Mouse (Mus musculus): ENCODE data around the gene Oxsm. TPM values are rescaled to one million over a fixed set of nuclear protein-coding genes. Genes with fewer than 3 reads are reported as not detected.

Gene Oxsm
- polyA plus RNA-seq (2016; fragmentation: Nextera tagmentation; extraction: Ambion mirVana) = 1.7 and 1.9 TPM in 2 replicates

DNA sequence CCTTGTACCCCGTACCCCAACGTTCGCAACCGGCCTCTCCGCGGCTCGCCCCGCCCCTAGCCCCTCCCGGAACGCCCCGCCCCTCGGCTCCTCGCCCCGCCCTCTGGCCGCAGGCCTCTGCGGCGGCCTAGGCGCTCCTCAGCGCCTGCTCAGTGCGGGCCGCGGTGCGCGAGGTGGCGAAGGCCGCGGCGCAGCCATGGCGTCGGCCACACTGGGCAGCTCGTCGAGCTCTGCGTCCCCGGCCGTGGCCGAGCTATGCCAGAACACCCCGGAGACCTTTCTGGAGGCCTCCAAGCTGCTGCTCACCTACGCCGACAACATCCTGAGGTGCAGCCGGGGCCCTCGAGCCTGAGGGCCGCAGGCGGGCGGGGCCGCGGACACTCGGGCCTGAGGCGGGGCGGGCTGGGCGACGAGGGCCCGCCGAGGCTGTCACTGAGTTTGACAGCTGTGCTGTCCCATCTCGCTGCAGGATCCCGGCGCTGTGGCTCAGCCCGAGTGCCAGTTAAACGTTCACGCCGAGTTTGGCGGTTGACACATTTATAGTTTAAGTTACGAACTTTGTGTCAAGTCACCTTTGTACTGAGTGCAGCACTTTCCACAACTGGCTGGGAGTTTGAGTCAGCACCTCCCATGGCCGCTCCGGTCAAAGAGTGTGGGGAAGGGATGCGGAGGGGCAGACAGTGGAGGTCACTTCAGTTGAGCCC, at the start of gene Oxsm, which contains the start of gene Ngly1:
Gene Oxsm (minus strand): TSS at position 638 of the 704 bp plus-strand sequence.
Gene Ngly1 (plus strand): TSS at position 110 of the 704 bp plus-strand sequence.
- Histone ChIP-seq H3K27me3 (ENCODE audit: low read depth, poor library complexity, severe bottlenecking) (no peaks in the 10 kb centered on the region), H3K4me3 (peak within 1 kb of the TSS; percentile 75), H3K4me1 (peaks cover 17% of the 10 kb centered on the region), H3K9me3 (replicated peaks) (no peaks in the 10 kb centered on the region), H3K27ac (replicated peaks) (peak within 1 kb of the TSS; percentile 98), H3K36me3 (no peaks in the 10 kb centered on the region)
- DNase-seq (ENCODE audit: low spot score) = peak; percentile 88
- WGBS = under 1% methylated on average over 65 of the region's 65 CpGs

- Histone ChIP-seq H3K27me3 (ENCODE audit: low read depth, poor library complexity, severe bottlenecking) (no peaks in the 10 kb centered on the region), H3K27ac (replicated peaks) (no peak overlapping the region), H3K36me3 (no peaks in the 10 kb centered on the region), H3K4me1 (no peaks in the 10 kb centered on the region), H3K4me3 (no peak overlapping the region), H3K9me3 (replicated peaks) (no peaks in the 10 kb centered on the region)
- 93% methylated on average over 2 of the region's 2 CpGs for WGBS
- DNase-seq (ENCODE audit: low spot score) = no peak
Measured at GRCm38 (mm10) chr14:16296816-16297468, 47.3 kb upstream of the Oxsm start.

GRCm38 (mm10) chr14:16293921-16294320, 44.3 kb upstream of the Oxsm start:
- DNase-seq (ENCODE audit: low spot score) = no peak
- Histone ChIP-seq H3K36me3 (no peaks in the 10 kb centered on the region), H3K4me3 (no peak overlapping the region), H3K27me3 (ENCODE audit: low read depth, poor library complexity, severe bottlenecking) (no peaks in the 10 kb centered on the region), H3K9me3 (replicated peaks) (no peaks in the 10 kb centered on the region), H3K4me1 (no peaks in the 10 kb centered on the region), H3K27ac (replicated peaks) (no peak overlapping the region)
- WGBS = 73% methylated on average over 1 of the region's 1 CpGs

- no peak overlapping the region for H3K4me3 ChIP-seq
- DNase-seq (ENCODE audit: low spot score) = no peak
- H3K9me3 ChIP-seq (replicated peaks) = no peaks in the 10 kb centered on the region
- no peak overlapping the region for H3K27ac ChIP-seq (replicated peaks)
- no peaks in the 10 kb centered on the region for H3K27me3 ChIP-seq (ENCODE audit: low read depth, poor library complexity, severe bottlenecking)
- no peaks in the 10 kb centered on the region for H3K36me3 ChIP-seq
- no peaks in the 10 kb centered on the region for H3K4me1 ChIP-seq
Measured at GRCm38 (mm10) chr14:16293015-16293414, 43.4 kb upstream of the Oxsm start.

- Histone ChIP-seq H3K4me3 (no peak overlapping the region), H3K27ac (replicated peaks) (no peak overlapping the region), H3K27me3 (ENCODE audit: low read depth, poor library complexity, severe bottlenecking) (no peaks in the 10 kb centered on the region), H3K36me3 (no peaks in the 10 kb centered on the region), H3K9me3 (replicated peaks) (no peaks in the 10 kb centered on the region), H3K4me1 (no peaks in the 10 kb centered on the region)
- DNase-seq (ENCODE audit: low spot score) = no peak
- 69% methylated on average over 1 of the region's 1 CpGs for WGBS
Measured at GRCm38 (mm10) chr14:16292371-16292770, 42.8 kb upstream of the Oxsm start.

- H3K9me3 ChIP-seq (replicated peaks) = no peaks in the 10 kb centered on the region
- H3K27me3 ChIP-seq (ENCODE audit: low read depth, poor library complexity, severe bottlenecking) = no peaks in the 10 kb centered on the region
- no peak for DNase-seq (ENCODE audit: low spot score)
- 85% methylated on average over 4 of the region's 4 CpGs for WGBS
- H3K36me3 ChIP-seq = no peaks in the 10 kb centered on the region
- H3K27ac ChIP-seq (replicated peaks) = no peak overlapping the region
- H3K4me1 ChIP-seq = no peaks in the 10 kb centered on the region
- no peak overlapping the region for H3K4me3 ChIP-seq
Measured at GRCm38 (mm10) chr14:16283966-16284365, 34.4 kb upstream of the Oxsm start.

DNA sequence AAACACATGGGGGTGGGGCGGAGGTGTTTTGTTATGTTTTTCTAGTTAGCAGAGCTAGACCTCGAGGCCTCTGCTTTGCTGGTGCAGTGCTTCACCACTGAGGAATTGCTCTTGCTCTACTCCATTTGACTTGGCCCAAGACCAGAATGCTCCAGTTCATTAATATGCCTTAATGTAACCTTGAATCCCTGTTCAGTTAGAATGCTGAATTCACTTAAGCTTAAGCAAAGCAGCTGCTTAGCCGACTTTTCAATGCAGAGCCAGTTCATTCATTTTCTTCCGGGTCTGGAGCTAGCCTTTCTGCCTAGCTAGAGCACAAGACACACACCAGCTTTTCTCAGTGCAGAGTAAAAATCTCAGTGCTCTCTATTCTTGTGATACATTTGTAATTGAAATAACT, 29.6 kb upstream of the Oxsm start:
- H3K4me3 ChIP-seq = no peak overlapping the region
- no peaks in the 10 kb centered on the region for H3K4me1 ChIP-seq
- no peak for DNase-seq (ENCODE audit: low spot score)
- H3K27ac ChIP-seq (replicated peaks) = no peak overlapping the region
- H3K9me3 ChIP-seq (replicated peaks) = no peaks in the 10 kb centered on the region
- 80% methylated on average over 4 of the region's 4 CpGs for WGBS
- no peaks in the 10 kb centered on the region for H3K36me3 ChIP-seq
- no peaks in the 10 kb centered on the region for H3K27me3 ChIP-seq (ENCODE audit: low read depth, poor library complexity, severe bottlenecking)

GRCm38 (mm10) chr14:16273677-16274076, 24.1 kb upstream of the Oxsm start:
- Histone ChIP-seq H3K27ac (replicated peaks) (no peak overlapping the region), H3K27me3 (ENCODE audit: low read depth, poor library complexity, severe bottlenecking) (no peaks in the 10 kb centered on the region), H3K9me3 (replicated peaks) (no peaks in the 10 kb centered on the region), H3K36me3 (no peaks in the 10 kb centered on the region), H3K4me3 (no peak overlapping the region), H3K4me1 (no peaks in the 10 kb centered on the region)
- WGBS = 91% methylated on average over 3 of the region's 3 CpGs
- no peak for DNase-seq (ENCODE audit: low spot score)

GRCm38 (mm10) chr14:16269776-16270175, 20.2 kb upstream of the Oxsm start:
- WGBS = 90% methylated on average over 2 of the region's 2 CpGs
- Histone ChIP-seq H3K27ac (replicated peaks) (no peak overlapping the region), H3K4me3 (no peak overlapping the region), H3K9me3 (replicated peaks) (no peaks in the 10 kb centered on the region), H3K36me3 (no peaks in the 10 kb centered on the region), H3K27me3 (ENCODE audit: low read depth, poor library complexity, severe bottlenecking) (no peaks in the 10 kb centered on the region), H3K4me1 (no peaks in the 10 kb centered on the region)
- DNase-seq (ENCODE audit: low spot score) = no peak

DNA sequence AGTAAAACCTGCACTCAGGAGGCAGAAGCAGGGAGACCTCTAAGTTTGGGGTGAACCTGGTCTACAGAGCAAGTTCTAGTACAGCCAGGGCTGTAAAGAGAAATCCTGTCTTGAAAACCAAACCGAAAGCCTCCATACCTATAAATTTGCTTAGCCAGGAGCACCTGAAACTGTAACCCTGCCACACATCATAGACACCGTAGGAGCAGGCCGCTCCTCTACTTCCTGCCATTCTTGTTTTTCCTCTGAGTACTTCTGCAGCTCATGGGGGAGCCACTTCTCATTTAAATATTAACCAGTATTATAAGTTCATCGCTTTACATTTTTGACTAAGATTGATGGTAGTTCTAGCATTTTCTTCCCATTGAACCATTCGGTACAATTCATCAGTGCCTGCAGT, 17.4 kb upstream of the Oxsm start:
- Histone ChIP-seq H3K27ac (replicated peaks) (no peak overlapping the region), H3K27me3 (ENCODE audit: low read depth, poor library complexity, severe bottlenecking) (no peaks in the 10 kb centered on the region), H3K4me3 (no peak overlapping the region), H3K4me1 (no peaks in the 10 kb centered on the region), H3K9me3 (replicated peaks) (no peaks in the 10 kb centered on the region), H3K36me3 (no peaks in the 10 kb centered on the region)
- DNase-seq (ENCODE audit: low spot score) = no peak
- 91% methylated on average over 5 of the region's 5 CpGs for WGBS

DNA sequence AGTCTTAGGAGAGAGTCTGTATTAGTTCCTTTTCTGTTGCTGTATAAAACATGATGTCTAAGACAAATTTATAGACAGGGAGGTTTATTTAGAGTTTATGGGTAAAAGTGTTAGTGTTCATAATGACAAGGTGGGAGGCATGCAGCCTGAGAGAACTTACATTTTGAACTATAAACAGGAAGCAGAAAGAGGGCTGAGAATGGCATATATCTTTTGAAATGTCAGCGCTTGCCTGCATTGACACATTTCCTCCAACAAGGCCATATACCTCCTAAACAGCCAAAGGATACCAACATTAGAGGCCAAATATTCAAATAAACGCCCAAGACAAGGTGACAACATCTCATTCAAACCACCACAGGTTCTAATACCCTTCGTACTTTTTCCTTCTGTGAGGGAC, 12.3 kb upstream of the Oxsm start:
- Histone ChIP-seq H3K4me1 (no peaks in the 10 kb centered on the region), H3K27me3 (ENCODE audit: low read depth, poor library complexity, severe bottlenecking) (no peaks in the 10 kb centered on the region), H3K36me3 (0 out of 2 replicates have a peak, but pooled peaks cover 6% of the 10 kb centered on the region), H3K4me3 (no peak overlapping the region), H3K9me3 (replicated peaks) (no peaks in the 10 kb centered on the region), H3K27ac (replicated peaks) (no peak overlapping the region)
- 85% methylated on average over 3 of the region's 3 CpGs for WGBS
- no peak for DNase-seq (ENCODE audit: low spot score)

DNA sequence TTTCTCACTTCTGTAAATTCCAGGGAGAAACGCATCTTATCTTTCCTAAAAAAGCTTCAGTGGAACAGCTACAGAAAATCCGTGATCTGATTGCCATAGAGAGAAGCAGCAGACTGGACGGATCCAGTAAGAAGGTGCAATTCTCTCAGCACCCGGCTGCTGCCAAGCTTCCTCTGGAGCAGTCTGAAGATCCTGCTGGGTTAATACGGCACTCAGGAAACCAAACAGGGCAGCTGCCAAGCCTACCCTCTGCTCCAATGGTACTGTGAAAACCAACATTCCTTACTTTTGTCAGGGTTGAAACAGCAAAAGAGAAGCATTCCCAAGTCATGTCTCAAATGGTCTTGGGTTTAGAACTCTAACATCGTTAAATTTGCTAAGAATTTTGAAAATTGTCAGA, 10.9 kb upstream of the Oxsm start:
- Histone ChIP-seq H3K4me3 (no peak overlapping the region), H3K9me3 (replicated peaks) (no peaks in the 10 kb centered on the region), H3K27ac (replicated peaks) (no peak overlapping the region), H3K36me3 (0 out of 2 replicates have a peak, but pooled peaks cover 6% of the 10 kb centered on the region), H3K27me3 (ENCODE audit: low read depth, poor library complexity, severe bottlenecking) (no peaks in the 10 kb centered on the region), H3K4me1 (no peaks in the 10 kb centered on the region)
- 78% methylated on average over 6 of the region's 6 CpGs for WGBS
- no peak for DNase-seq (ENCODE audit: low spot score)

DNA sequence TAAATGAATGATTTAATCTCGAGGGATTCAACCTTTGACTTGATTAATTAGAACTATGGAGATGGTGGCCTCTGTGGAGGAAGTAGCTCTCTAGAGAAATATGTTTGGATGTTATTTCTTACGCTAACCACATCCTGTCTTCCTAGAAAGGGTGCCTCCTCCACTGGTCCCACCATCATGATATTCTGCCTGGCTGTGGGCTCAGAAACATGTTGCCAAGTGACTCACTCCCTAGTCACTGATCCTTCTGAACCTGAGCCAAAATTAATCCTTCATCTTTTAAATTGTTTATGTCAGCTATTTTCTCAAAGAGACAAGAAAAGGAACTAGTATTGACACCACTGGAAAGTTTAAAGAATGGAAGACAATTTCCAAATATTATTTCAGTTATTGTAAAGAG, 6.6 kb upstream of the Oxsm start:
- Histone ChIP-seq H3K27me3 (ENCODE audit: low read depth, poor library complexity, severe bottlenecking) (no peaks in the 10 kb centered on the region), H3K27ac (replicated peaks) (no peak overlapping the region), H3K4me1 (no peaks in the 10 kb centered on the region), H3K36me3 (0 out of 2 replicates have a peak, but pooled peaks cover 9% of the 10 kb centered on the region), H3K9me3 (replicated peaks) (no peaks in the 10 kb centered on the region), H3K4me3 (no peak overlapping the region)
- 80% methylated on average over 2 of the region's 2 CpGs for WGBS
- no peak for DNase-seq (ENCODE audit: low spot score)
